Mouse (Mus musculus): ENCODE data around the gene Gm20388.

Gm20388 gene

GRCm38 (mm10) chr8:122644175-122644954 lies 2733.7 kb downstream of the Gm20388 start:
- DNase-seq (ENCODE audit: low spot score in 2 of 2) = no peak

GRCm38 (mm10) chr8:122646337-122646736 lies 2735.7 kb downstream of the Gm20388 start:
- DNase-seq (ENCODE audit: low spot score in 2 of 2) = no peak

- DNase-seq (ENCODE audit: low spot score in 2 of 2) = no peak
Measured at GRCm38 (mm10) chr8:122648192-122648970, 2737.7 kb downstream of the Gm20388 start.

- no peak for DNase-seq (ENCODE audit: low spot score in 2 of 2)
Measured at GRCm38 (mm10) chr8:122651326-122651921, 2740.8 kb downstream of the Gm20388 start.

- DNase-seq (ENCODE audit: low spot score in 2 of 2) = no peak
Measured at GRCm38 (mm10) chr8:122652643-122653042, 2742.0 kb downstream of the Gm20388 start.

- no peak for DNase-seq (ENCODE audit: low spot score in 2 of 2)
Measured at GRCm38 (mm10) chr8:122654768-122655167, 2744.1 kb downstream of the Gm20388 start.

- no peak for DNase-seq (ENCODE audit: low spot score in 2 of 2)
Measured at GRCm38 (mm10) chr8:122656056-122656999, 2745.7 kb downstream of the Gm20388 start.

- DNase-seq (ENCODE audit: low spot score in 2 of 2) = no peak
Measured at GRCm38 (mm10) chr8:122658149-122658806, 2747.6 kb downstream of the Gm20388 start.

GRCm38 (mm10) chr8:122658807-122659160 lies 2748.1 kb downstream of the Gm20388 start:
- DNase-seq (ENCODE audit: low spot score in 2 of 2) = no peak

GRCm38 (mm10) chr8:122660022-122660421 lies 2749.4 kb downstream of the Gm20388 start:
- DNase-seq (ENCODE audit: low spot score in 2 of 2) = no peak

GRCm38 (mm10) chr8:122661138-122661537 lies 2750.5 kb downstream of the Gm20388 start:
- peak; percentile 42 to 54 for DNase-seq (ENCODE audit: low spot score in 2 of 2)

- no peak for DNase-seq (ENCODE audit: low spot score in 2 of 2)
Measured at GRCm38 (mm10) chr8:122661894-122662293, 2751.3 kb downstream of the Gm20388 start.

- no peak for DNase-seq (ENCODE audit: low spot score in 2 of 2)
Measured at GRCm38 (mm10) chr8:122663106-122663505, 2752.5 kb downstream of the Gm20388 start.

GRCm38 (mm10) chr8:122663670-122664069 lies 2753.0 kb downstream of the Gm20388 start:
- DNase-seq (ENCODE audit: low spot score in 2 of 2) = no peak

- no peak for DNase-seq (ENCODE audit: low spot score in 2 of 2)
Measured at GRCm38 (mm10) chr8:122665221-122665620, 2754.6 kb downstream of the Gm20388 start.

- DNase-seq (ENCODE audit: low spot score in 2 of 2) = no peak
Measured at GRCm38 (mm10) chr8:122665667-122666316, 2755.2 kb downstream of the Gm20388 start.

- DNase-seq (ENCODE audit: low spot score in 2 of 2) = no peak
Measured at GRCm38 (mm10) chr8:122666338-122666764, 2755.7 kb downstream of the Gm20388 start.

- DNase-seq (ENCODE audit: low spot score in 2 of 2) = no peak
Measured at GRCm38 (mm10) chr8:122666827-122667226, 2756.2 kb downstream of the Gm20388 start.

- peak in 1 of 2 experiments; percentile 58 for DNase-seq (ENCODE audit: low spot score in 2 of 2)
Measured at GRCm38 (mm10) chr8:122667854-122668253, 2757.2 kb downstream of the Gm20388 start.

- no peak for DNase-seq (ENCODE audit: low spot score in 2 of 2)
Measured at GRCm38 (mm10) chr8:122669370-122669769, 2758.7 kb downstream of the Gm20388 start.

Data from frontal cortex, postnatal 25 days (tissue).